Mouse (Mus musculus) stomach, embryonic 14.5 days (tissue): ENCODE data around the gene Rnf121. TPM values are rescaled to one million over a fixed set of nuclear protein-coding genes. Genes with fewer than 3 reads are reported as not detected.

Experiments
- ATAC-seq: fragments of 200-750 bp; cut with Nextera tagmentation; 2 replicates; pipeline ENCODE4 v1.8.0; 2017; ENCODE audit warnings: low read depth, moderate TSS enrichment; ENCODE audit not compliant: insufficient number of reproducible peaks, insufficient read depth, low FRiP score
- H3K27ac ChIP-seq: fragments of 300-500 bp; sonication (generic); 2 replicates; pipeline ENCODE4 v1.5.1; 2014; ENCODE audit warnings: mild to moderate bottlenecking, low read length, moderate library complexity, mixed read lengths
- H3K27me3 ChIP-seq: fragments of 300-500 bp; sonication (generic); 2 replicates; pipeline ENCODE4 v1.6.1; 2014; ENCODE audit warnings: low read length, control low read depth, mixed read lengths; ENCODE audit not compliant: control insufficient read depth, insufficient read depth
- H3K36me3 ChIP-seq: fragments of 300-500 bp; sonication (generic); 2 replicates; pipeline ENCODE4 v1.6.1; 2014; ENCODE audit warnings: mild to moderate bottlenecking, control low read depth, low read length, moderate library complexity, mixed read lengths; ENCODE audit not compliant: control insufficient read depth, insufficient read depth
- H3K4me1 ChIP-seq: fragments of 300-500 bp; sonication (generic); 2 replicates; pipeline ENCODE4 v1.6.1; 2014; ENCODE audit warnings: low read length, control low read depth, mixed read lengths; ENCODE audit not compliant: control insufficient read depth, insufficient read depth
- H3K4me2 ChIP-seq: fragments of 300-500 bp; sonication (generic); replicated peaks from 2 replicates; pipeline ENCODE4 v1.6.1; 2014; ENCODE audit warnings: low read depth, low read length, control low read depth
- H3K4me3 ChIP-seq: fragments of 300-500 bp; sonication (generic); 2 replicates; pipeline ENCODE4 v1.5.1; 2014; ENCODE audit warnings: low read depth, low read length, control low read depth
- H3K9ac ChIP-seq: fragments of 300-500 bp; sonication (generic); replicated peaks from 2 replicates; pipeline ENCODE4 v1.6.1; 2014; ENCODE audit warnings: low read depth, mild to moderate bottlenecking, control low read depth, low read length, moderate library complexity, mixed read lengths
- H3K9me3 ChIP-seq: fragments of 300-500 bp; sonication (generic); 2 replicates; pipeline ENCODE4 v1.6.1; 2016; ENCODE audit warnings: low read depth, low read length, control low read depth; ENCODE audit not compliant: control insufficient read depth
- WGBS: fragments of 180-500 bp; shearing (Covaris S2); extraction: QIAGEN DNeasy Blood & Tissue Kit; methylation state at CpG from one replicate; pipeline ENCODE4 v1.1.7; 2014; 5-methylcytosine and 5-hydroxymethylcytosine counted together
- polyA plus RNA-seq: library from polyadenylated mRNA; unstranded; fragments of >200 nt; fragmentation: Nextera tagmentation; extraction: Ambion mirVana; gene quantifications from 2 replicates; pipeline ENCODE4 v1.2.1, GENCODE M21; 2014

The Rnf121 gene
- polyA plus RNA-seq, 1 experiment from 2014 or later: 26.1 TPM

DNA sequence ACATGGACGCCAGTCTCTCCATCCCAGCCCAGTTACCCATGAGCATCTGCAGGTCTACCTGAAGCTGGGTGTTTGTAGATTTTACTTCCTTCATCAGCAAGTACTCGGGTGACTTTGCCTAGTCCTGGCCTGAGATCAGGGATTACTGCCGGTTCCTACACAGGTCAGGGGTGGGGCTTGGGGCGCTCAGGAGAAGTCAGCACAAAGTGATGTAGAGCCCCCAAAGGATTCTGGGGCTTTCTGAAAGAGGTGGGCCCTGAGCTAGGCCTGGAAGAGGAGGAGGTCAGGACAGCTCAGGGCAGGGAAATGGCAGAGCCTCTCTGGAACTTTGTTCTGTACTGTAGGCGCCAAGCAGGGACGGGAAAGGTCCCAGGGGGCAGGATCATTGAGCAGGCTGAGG lies 37.4 kb upstream of the Rnf121 start:
- ATAC-seq: no peak
- Histone ChIP-seq H3K9me3 (no peaks in the 10 kb centered on the region), H3K27me3 (no peaks in the 10 kb centered on the region), H3K9ac (no peak overlapping the region), H3K4me1 (peaks cover 17% of the 10 kb centered on the region; the same call in 1 of the 2 replicates), H3K4me2 (no peak overlapping the region), H3K4me3 (no peak overlapping the region), H3K36me3 (no peaks in the 10 kb centered on the region), H3K27ac (no peak overlapping the region)
- WGBS: 39% methylated on average over 6 of the region's 6 CpGs

DNA sequence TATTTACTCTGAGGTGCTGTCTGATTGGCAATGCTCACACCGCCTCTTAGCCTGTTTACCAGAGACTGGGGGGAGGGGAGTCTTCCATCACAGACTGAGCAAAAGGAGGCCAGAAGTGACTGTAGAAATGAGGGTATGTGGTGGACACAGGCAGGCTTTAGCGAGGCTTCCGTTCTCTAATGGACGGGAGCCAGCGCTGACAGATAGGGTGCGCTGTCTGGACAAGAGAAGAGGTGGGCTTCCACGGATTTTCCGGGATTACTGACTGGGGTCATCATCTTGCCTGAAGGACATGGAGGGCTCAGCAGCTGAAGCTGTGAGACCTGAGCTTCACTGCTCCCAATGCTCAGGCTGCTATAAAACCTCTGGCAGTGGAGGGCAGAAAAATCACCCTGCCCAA lies 37.0 kb upstream of the Rnf121 start:
- WGBS: 49% methylated on average over 8 of the region's 8 CpGs
- H3K4me1 ChIP-seq: peaks cover 17% of the 10 kb centered on the region; the same call in 1 of the 2 replicates
- no peak overlapping the region for H3K4me2 ChIP-seq
- H3K9me3 ChIP-seq: no peaks in the 10 kb centered on the region
- ATAC-seq: no peak
- no peak overlapping the region for H3K4me3 ChIP-seq
- H3K27ac ChIP-seq: no peak overlapping the region
- H3K27me3 ChIP-seq: no peaks in the 10 kb centered on the region
- H3K36me3 ChIP-seq: no peaks in the 10 kb centered on the region
- no peak overlapping the region for H3K9ac ChIP-seq

DNA sequence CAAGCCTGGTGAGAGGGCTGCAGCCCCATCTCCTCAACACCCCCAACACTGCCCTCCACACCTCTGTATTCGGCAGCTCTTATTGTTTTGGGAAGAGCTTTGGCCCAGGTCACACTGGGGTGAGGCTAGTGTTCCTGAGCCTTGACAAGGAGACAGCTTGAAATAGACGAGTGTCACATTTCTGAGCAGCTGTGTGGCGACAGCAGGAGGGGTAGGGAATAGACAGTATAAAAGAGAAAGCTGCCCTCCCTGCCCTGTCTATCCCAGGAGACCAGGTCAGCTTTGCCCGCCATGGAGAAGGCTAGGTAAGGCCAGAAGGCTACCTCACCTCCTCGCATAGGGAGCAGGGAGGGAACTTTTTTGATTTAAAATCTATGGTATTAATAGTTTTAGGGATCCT lies 36.2 kb upstream of the Rnf121 start, which contains the start of gene Art1:
Art1 (plus strand) TSS at position 257 of the 400 bp plus-strand sequence.
- H3K4me3 ChIP-seq: no peak within 1 kb of the TSS
- no peaks in the 10 kb centered on the region for H3K27me3 ChIP-seq
- H3K4me2 ChIP-seq: no peak within 1 kb of the TSS
- no peak for ATAC-seq
- H3K27ac ChIP-seq: no peak within 1 kb of the TSS
- H3K9me3 ChIP-seq: no peaks in the 10 kb centered on the region
- no peaks in the 10 kb centered on the region for H3K36me3 ChIP-seq
- H3K4me1 ChIP-seq: 0 out of 2 replicates have a peak, but pooled peaks cover 10% of the 10 kb centered on the region
- no peak within 1 kb of the TSS for H3K9ac ChIP-seq
- WGBS: 56% methylated on average over 5 of the region's 5 CpGs

DNA sequence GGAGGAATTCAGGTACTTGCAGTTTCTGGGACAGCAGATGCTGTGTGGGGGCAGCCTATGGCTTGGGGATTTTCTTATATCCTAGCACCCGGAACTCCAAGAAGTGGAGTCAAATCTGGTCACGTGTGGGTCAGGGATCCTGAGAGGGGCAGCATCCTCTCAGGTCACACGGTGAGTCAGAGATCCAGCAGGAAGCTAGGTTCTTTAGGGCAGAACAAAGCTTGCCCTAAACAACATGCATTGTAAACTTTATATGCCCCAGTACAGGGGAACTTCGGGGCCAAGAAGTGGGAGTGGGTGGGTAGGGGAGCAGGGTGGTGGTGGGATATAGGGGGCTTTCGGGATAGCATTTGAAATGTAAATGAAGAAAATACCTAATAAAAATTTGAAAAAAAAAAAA lies 35.6 kb upstream of the Rnf121 start:
- Histone ChIP-seq H3K4me1 (0 out of 2 replicates have a peak, but pooled peaks cover 10% of the 10 kb centered on the region), H3K36me3 (no peaks in the 10 kb centered on the region), H3K27ac (no peak overlapping the region), H3K4me3 (no peak overlapping the region), H3K27me3 (no peaks in the 10 kb centered on the region), H3K9me3 (no peaks in the 10 kb centered on the region), H3K4me2 (no peak overlapping the region), H3K9ac (no peak overlapping the region)
- ATAC-seq: no peak
- 59% methylated on average over 5 of the region's 5 CpGs for WGBS

DNA sequence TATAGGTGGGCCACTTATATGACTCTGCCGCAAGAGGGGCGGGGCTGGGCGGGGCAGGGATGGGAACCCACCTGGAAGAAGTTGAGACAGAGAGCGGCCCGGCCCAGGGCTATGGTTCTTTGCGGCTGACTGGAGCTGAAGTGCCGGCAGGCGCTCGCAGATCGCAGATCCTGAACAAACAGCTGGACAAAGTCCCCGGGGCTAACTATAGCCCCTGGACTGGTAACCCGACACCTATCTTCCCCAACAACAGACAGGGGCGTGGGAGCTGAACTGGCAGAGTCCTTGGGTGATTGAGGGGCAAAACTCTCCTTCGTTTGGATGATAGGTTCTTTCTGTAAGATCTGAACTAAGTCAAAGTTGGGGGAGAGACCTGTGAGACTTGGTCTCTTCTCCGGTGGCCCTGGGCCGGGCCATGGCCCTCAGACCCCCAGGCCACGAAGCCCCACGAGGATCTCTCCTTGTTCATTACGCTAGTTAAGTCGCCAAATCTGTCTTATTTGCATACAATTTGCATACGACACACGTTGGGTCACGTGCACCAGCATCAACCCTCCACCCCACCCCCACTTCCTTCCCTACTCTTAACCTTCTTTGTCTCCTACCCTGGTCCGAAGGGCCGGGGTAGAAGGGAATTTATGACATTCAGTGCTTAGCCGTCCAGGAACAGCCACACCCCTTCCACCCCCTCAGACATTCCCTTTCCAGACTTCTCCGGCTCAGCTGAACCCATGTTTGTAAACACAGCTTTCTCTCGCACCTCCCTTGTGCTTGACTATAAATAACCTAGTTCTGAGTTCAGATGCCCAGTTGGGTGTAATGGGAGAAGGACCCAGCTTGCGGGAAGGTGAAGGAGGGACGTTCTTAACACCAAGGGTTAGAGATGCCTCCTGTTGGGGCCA lies 34.7 kb upstream of the Rnf121 start:
- peak overlapping the region; percentile 35 for H3K4me2 ChIP-seq
- peak; percentile 57; the same call in 1 of the 2 replicates for ATAC-seq
- no peak overlapping the region for H3K27ac ChIP-seq
- no peak overlapping the region for H3K9ac ChIP-seq
- H3K27me3 ChIP-seq: no peaks in the 10 kb centered on the region
- no peaks in the 10 kb centered on the region for H3K36me3 ChIP-seq
- peak overlapping the region; percentile 2; the same call in 1 of the 2 replicates for H3K4me3 ChIP-seq
- 0 out of 2 replicates have a peak, but pooled peaks cover 10% of the 10 kb centered on the region for H3K4me1 ChIP-seq
- 6% methylated on average over 30 of the region's 30 CpGs for WGBS
- H3K9me3 ChIP-seq: no peaks in the 10 kb centered on the region

DNA sequence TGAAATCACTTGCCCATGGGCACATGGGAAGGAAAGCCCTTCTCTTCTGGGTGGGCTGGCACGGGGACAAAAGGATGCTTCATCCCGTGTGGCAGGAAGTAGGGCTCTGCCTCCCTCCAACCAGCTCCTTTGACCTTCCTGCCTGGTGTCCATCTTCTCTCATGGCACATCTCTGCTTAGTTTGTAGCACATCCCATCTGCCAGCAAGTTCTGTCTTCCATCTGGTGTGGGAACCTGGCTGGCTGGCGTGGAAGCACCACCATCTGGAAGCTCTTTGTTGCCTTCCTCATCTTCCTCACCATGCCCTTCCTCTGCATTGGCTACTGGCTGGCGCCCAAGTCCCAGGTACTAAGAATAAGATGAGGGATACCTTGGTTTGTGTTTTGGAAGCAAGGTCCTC lies 22.1 kb upstream of the Rnf121 start:
- no peaks in the 10 kb centered on the region for H3K4me1 ChIP-seq
- H3K9me3 ChIP-seq: no peaks in the 10 kb centered on the region
- 82% methylated on average over 4 of the region's 4 CpGs for WGBS
- H3K4me2 ChIP-seq: no peak overlapping the region
- H3K4me3 ChIP-seq: no peak overlapping the region
- H3K9ac ChIP-seq: no peak overlapping the region
- H3K27me3 ChIP-seq: no peaks in the 10 kb centered on the region
- H3K36me3 ChIP-seq: peaks cover 9% of the 10 kb centered on the region
- ATAC-seq: no peak
- H3K27ac ChIP-seq: no peak overlapping the region

DNA sequence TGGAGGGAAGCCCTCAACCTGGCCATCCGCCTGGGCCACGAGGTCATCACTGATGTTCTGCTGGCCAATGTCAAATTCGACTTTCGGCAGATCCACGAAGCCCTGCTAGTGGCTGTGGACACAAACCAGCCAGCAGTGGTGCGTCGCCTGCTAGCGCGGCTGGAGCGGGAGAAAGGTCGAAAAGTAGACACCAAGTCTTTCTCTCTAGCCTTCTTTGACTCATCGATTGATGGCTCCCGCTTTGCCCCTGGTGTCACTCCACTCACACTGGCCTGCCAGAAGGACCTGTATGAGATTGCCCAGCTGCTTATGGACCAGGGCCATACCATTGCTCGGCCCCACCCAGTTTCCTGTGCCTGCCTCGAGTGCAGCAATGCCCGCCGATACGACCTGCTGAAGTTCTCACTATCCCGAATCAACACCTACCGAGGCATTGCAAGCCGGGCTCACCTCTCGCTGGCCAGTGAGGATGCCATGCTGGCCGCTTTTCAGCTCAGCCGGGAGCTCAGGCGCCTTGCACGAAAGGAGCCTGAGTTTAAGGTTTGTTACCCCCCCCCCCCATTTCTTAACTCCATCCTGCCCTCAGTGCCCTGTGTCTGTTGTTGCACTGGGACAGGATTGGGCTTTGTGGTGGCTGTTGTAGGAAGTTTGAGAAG lies 18.9 kb upstream of the Rnf121 start:
- H3K9me3 ChIP-seq: no peaks in the 10 kb centered on the region
- no peaks in the 10 kb centered on the region for H3K27me3 ChIP-seq
- 85% methylated on average over 26 of the region's 26 CpGs for WGBS
- H3K9ac ChIP-seq: no peak overlapping the region
- H3K4me2 ChIP-seq: no peak overlapping the region
- peaks cover 36% of the 10 kb centered on the region for H3K36me3 ChIP-seq
- H3K27ac ChIP-seq: no peak overlapping the region
- no peak for ATAC-seq
- H3K4me3 ChIP-seq: no peak overlapping the region
- H3K4me1 ChIP-seq: no peaks in the 10 kb centered on the region

DNA sequence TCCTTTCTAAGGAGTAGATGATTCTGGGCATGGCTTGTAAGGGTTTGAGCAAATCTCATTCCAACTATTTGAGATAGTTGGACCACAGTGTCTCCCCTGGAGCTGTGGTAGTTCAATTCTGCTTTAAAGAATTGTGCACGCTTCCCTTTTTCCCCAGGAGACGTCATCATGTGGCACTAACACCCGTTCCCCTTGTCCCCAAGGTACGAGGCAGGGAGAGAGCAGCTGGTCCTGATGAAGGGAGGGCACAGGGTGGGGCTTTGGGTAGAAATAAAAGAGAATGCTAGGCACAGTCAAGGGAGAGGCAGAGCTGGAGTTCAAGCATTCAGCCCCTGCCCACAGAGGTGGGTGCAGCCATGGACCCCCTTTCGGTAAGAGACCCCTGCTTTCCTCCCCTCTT lies 17.5 kb upstream of the Rnf121 start, which contains the start of gene Trpc2:
Trpc2 (plus strand) TSS at position 301 of the 400 bp plus-strand sequence.
- no peaks in the 10 kb centered on the region for H3K9me3 ChIP-seq
- H3K4me1 ChIP-seq: no peaks in the 10 kb centered on the region
- peaks cover 45% of the 10 kb centered on the region for H3K36me3 ChIP-seq
- H3K27me3 ChIP-seq: no peaks in the 10 kb centered on the region
- 88% methylated on average over 5 of the region's 5 CpGs for WGBS
- H3K9ac ChIP-seq: no peak within 1 kb of the TSS
- H3K4me2 ChIP-seq: no peak within 1 kb of the TSS
- H3K27ac ChIP-seq: no peak within 1 kb of the TSS
- H3K4me3 ChIP-seq: no peak within 1 kb of the TSS
- ATAC-seq: no peak
